Mouse (Mus musculus): ENCODE measurements at regions not wholly inside any gene's neighbourhood (a gene's known extent, or its start where the extent isn't known, plus 50 kb on each side); places are given as distances from the start of the nearest gene placed in this dataset.

GRCm38 (mm10) chr12:95054887-95055286 is 637.1 kb upstream of the Flrt2 start:
- DNase-seq (ENCODE audit: low spot score in 2 of 2): no peak

DNA sequence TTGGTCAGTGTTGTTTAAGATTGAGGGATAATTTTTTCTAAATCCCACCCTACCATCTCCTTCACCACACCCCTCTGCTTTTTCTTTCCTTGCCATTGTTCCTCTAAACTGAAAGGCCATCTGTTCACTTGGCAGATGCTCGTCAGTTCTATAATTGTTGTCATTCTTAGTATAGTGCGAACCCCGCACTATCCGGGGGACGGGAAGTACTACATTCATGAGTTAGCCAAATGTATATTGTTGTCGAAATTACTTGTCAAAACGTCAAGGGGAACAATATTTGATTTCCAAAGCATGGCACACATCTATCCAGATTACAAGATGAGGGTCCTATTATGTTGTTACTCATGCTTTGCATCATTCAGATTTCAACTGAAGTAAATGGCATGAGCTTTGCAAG is 635.1 kb upstream of the Flrt2 start:
- DNase-seq (ENCODE audit: low spot score in 2 of 2): peak in 1 of 2 experiments; percentile 8

DNA sequence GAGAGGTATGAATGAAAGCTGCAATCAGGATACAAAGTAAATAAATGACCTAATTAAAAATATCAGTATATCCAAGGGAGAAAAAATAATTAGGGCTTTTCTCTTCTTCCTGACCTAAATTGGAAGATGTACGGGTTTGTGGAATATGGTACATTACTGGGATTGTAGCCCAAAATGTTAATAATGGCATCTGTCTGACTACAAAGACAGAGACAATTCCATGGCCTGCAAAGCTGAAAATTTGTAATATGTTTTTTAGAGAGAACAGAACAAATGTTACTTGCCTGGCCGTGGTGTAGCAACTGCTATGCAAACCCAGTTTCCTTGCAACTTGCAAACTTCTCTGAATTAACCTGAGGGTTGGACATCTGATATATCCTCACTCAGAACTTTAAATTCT is 632.6 kb upstream of the Flrt2 start:
- no peak for DNase-seq (ENCODE audit: low spot score in 2 of 2)

GRCm38 (mm10) chr12:95072307-95072706 is 619.7 kb upstream of the Flrt2 start:
- DNase-seq (ENCODE audit: low spot score in 2 of 2): no peak

DNA sequence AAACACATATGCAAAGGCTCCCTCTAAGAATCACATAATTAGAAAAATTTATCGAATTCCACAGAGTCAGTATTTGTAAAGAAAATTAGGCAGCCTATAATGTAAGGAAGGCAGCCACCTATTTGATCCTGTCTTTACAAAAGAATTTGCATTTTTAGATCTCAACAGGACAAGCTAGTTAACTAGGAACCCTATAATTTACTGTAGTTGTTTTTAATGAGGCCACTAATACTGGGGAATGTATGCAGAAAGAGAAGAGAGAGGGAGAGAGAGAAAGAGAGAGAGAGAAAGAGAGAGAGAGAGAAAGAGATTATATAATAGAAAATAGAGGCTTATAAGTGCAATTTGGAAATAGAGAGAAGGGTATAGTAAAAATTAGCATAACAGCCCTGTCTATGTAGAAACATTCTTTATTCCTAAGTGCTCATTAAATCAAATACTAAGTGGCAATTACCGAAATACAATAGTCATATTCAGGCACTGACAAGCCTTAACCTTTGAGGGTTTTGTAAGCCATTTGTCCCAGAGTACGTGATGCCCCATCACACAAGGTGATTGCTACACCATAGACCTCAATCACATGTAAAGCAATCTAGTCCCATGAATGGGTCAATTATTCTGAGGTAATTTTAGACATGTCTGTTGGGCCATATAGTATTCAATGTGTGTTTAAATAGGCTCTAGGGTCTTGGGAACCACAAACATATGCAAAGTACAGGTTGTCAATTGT is 572.6 kb upstream of the Flrt2 start:
- DNase-seq (ENCODE audit: low spot score in 2 of 2): no peak

DNA sequence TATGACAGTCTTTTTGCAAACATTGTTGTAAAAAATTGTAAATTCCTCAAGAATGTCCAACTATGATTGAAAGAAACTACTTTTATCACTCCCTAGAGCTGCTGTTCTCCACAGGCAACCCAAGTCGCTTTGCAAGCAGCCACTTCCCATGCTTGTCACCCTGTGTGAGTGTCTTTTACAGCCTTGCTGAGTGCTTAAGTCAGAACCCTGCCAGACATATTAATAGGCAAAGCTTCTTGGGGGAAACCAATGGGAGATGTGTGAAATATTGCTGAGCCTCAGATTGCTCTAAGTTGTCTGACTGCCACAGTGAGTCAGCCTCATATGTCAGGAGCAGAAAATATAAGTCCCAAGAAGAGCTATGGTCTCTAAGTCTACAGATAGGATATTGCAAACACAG is 559.2 kb upstream of the Flrt2 start:
- DNase-seq (ENCODE audit: low spot score in 2 of 2): no peak

- no peak for DNase-seq (ENCODE audit: low spot score in 2 of 2)
Measured at GRCm38 (mm10) chr12:95133482-95133881, 558.5 kb upstream of the Flrt2 start.

DNA sequence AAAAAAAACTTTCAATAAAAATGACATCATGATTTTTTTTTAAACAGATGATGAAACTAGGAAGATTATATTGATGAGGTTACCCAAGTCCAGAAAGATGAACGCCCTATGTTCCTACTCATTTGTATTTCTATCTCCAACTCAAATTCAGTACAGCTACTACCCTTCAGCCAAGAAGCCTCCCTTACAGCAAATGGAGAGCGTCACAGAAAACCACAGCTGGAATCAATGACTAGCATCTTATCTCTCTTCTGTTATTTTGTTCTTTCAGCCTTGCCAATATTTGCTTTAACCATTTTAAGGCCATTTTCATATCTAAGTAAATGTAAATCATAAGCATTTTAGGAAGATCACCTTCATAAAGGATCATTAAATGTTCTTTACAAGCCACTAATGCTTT is 553.9 kb upstream of the Flrt2 start:
- no peak for DNase-seq (ENCODE audit: low spot score in 2 of 2)

- peak; percentile 4 to 18 for DNase-seq (ENCODE audit: low spot score in 2 of 2)
Measured at GRCm38 (mm10) chr12:95171051-95171450, 521.0 kb upstream of the Flrt2 start.

- DNase-seq (ENCODE audit: low spot score in 2 of 2): no peak
Measured at GRCm38 (mm10) chr12:95173810-95174402, 518.1 kb upstream of the Flrt2 start.

DNA sequence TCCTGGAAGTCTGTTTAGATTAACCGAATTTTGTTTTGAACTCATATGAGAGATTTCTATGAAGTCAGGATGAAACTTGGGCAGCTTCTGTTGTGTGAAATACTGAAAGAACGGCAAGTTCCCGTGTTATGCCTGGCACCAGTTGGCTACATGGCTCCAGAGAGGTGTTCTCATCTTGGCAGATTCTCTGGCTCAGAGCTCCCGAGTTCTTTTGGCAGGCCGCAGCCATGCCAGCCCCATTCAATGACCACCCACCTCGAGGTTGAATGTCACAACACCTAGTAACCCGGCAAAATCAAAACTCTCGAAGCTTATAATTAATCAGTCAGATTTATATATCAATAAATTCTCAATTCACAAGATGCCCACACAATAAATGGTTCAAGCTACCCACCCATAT is 489.5 kb upstream of the Flrt2 start:
- no peak for DNase-seq (ENCODE audit: low spot score in 2 of 2)

DNA sequence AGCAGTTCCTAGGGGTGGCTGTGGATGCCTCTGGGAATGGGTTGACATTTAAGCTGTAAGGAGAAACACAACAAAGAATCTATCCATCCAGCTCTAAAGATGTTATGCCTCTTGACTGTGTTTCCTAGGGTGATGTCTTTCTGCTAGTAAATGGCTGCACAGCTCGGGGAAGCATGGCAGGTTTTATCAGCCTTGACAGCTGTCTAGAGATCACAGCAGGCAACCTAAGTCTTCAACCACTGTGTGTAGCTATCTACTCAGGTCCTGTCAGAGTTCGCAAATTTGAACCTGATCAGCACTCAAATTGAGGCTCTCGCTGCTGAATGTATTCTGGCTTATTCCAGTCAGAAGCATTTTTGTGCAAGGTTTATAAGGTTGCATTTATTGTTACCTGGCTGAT is 486.9 kb upstream of the Flrt2 start:
- DNase-seq (ENCODE audit: low spot score in 2 of 2): no peak

DNA sequence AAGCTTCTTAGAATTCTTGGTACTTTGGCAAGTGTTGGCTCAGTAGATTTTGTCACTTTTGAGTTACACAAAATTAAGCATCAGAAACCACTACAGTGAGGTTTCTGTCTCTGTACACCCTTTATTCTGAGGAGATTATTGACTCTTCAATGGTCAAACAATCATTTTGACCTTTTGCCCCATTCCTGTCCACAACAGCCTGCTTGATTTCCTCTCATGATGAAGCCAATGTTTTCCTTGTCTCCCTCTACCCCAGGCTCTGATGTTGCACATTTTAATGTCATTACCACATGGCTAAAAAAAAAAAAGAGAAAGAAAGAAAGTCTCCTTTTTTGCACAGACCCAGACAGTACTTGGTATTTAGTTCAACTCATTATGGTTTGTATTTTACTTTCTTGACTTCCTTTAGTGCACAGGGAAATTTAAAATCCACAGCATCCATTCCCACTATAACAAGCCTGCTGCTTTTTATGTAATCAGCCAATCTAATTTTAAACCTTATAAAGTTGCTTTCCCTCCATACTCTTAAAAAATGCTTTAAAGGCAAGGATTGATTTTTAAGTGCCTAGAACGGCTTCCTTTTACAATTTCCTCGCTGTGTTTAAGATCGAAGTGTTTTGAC is 452.8 kb upstream of the Flrt2 start:
- no peak for DNase-seq (ENCODE audit: low spot score in 2 of 2)

DNA sequence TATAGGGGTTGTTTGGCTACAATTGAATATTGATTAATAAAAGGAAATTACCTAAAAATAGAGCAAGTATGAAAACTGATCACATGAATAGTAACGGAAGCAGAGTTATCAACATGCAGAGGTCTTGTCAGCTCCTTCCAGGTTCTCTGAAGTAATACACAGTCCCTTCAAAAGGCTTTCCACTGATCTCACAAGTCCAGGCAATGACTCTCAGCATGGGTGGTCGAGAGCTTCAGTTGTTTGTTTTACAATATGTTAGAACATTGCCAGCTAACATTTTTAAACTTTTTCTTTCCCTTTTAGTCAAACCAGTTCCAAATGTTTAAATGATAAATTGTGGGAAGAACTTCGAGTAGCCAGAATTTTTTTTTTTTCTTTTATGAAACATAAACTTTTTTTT is 424.8 kb upstream of the Flrt2 start:
- DNase-seq (ENCODE audit: low spot score in 2 of 2): no peak

GRCm38 (mm10) chr12:95305386-95305785 is 386.6 kb upstream of the Flrt2 start:
- no peak for DNase-seq (ENCODE audit: low spot score in 2 of 2)

DNA sequence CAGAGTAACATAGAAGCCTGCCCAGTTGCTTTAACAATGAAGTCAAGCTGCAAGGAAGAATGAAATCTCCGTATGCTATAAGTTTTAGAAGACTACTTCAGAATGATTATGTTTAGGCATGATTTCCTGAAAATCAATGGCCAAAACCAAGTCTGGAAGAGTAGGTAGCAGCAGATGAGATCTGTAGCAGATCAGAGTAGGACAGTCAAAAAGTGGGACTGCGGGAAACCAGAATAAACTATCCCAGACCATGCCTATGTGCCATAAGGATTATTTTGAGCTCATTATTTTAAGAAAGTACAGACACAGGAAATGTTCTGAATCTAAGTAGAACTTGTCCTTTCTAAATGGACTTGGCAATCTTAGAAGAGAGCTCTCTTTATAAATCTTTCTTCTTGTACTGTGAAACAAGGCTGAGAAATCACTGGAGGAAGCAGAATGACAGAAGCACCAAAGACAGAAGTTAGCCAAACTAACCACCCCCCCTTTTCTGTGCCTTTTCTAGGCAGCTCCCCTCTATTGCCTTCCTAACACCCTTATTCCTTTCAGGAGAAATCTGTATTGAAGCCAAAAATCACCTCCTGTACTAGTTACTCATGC is 376.8 kb upstream of the Flrt2 start:
- DNase-seq (ENCODE audit: low spot score in 2 of 2): peak in 1 of 2 experiments; percentile 38

GRCm38 (mm10) chr12:95316820-95317219 is 375.2 kb upstream of the Flrt2 start:
- no peak for DNase-seq (ENCODE audit: low spot score in 2 of 2)

DNA sequence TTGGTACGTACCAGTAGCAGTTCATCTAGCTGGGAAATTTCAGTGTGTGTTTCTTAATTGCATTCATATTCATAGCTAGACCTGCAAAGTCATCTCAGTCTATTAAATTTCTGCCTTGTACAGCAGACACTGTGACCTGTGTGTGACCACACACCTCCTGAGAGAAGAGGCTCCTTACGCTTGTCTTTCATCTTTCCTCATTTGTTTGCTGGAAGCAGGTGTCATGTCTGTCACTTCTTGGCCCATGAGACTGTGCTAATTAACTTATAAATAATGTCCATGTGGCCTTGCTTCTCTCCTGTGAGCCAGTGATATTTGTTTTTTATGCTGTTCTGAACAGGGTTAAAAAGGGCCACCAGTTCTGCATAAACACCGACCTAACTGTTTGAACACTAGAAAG is 370.3 kb upstream of the Flrt2 start:
- no peak for DNase-seq (ENCODE audit: low spot score in 2 of 2)

- no peak for DNase-seq (ENCODE audit: low spot score in 2 of 2)
Measured at GRCm38 (mm10) chr12:95329666-95330065, 362.4 kb upstream of the Flrt2 start.

- DNase-seq (ENCODE audit: low spot score in 2 of 2): no peak
Measured at GRCm38 (mm10) chr12:95347786-95348185, 344.2 kb upstream of the Flrt2 start.

DNA sequence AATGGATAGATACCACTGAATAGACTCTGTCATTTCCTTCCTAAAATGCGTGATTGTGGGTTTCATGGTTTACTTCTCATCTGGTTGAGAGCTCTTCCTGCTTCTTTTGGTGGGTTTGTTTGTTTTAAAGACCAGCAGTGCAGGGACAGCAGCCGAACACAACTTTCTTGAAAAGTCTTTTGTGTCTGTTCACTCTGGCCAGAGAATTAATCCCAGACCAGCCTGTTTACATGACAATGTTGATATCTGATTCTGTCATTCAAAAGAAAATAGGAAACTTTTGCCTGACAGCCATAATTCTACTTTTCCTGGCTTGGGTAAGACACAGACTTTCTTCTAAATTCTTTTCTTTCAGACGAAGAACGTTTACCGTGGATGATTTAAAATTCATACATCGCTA is 336.9 kb upstream of the Flrt2 start:
- DNase-seq (ENCODE audit: low spot score in 2 of 2): no peak

DNA sequence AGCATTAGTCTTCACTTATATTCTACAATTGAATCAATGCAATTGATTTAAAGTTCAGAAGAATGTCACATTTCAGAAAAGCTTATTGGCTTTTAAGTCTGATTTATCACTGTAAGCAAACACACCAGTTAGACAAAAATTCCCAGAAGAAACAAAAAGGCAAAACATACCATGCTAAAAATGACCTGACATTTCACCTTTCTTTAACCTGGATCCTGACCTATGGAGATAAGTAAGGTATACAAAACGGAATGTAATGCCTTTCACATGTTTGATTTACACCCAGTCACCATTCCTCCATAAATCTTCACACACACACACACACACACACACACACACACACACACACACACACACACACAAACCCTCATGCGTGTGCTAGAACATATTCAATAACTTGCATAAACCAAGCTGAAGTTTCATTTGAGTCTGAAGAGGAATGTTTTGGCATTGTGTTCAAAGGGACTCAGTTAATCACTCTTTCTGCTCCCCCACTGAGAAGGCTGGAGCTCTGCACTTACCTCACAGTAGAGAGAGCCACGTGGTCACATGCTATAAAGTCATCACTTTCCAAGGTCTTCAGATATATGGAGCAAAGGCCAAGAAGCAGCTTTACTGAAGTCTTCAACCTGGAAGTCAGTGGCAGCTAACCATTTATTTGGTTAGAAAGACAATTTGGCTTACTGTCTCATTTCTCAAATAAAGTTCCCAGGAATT is 307.6 kb upstream of the Flrt2 start:
- DNase-seq (ENCODE audit: low spot score in 2 of 2): no peak
